Mouse (Mus musculus): Measurements from ENCODE around the gene Mitd1. TPM values are rescaled to one million over a fixed set of nuclear protein-coding genes. Genes with fewer than 3 reads are reported as not detected.

Gene Mitd1
- polyA plus RNA-seq, 1 experiment: 3.9 TPM

DNA sequence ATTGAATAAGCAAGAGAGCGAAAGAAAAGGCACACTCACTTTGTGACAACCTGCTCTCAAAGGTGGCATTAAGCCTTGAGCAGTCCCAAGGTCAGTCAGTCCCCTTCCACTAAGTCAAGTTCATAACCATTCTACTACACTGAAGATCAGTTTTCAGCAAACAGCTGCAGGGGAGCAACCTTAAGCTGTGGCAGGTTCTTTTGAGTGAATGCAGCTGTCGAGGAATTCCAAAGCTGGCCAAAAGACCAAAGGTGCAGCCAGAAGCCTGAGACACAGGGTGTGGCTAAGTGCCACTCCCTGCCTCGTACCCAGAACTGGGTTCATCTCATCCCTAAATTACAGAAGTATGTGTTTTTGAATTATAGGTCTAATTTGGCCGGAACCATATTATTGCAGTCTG is 9.6 kb upstream of the Mitd1 start:
- TF ChIP-seq MAX (IDR thresholded peaks at IDR 0.05; ENCODE audit: low read depth): no peak
- no peak for TF ChIP-seq TCF3 (IDR thresholded peaks at IDR 0.05; ENCODE audit: insufficient read length, low read depth)
- no peak for TF ChIP-seq REST (IDR thresholded peaks at IDR 0.05; ENCODE audit: insufficient read depth, insufficient read length)
- peak; percentile 61 for TF ChIP-seq TCF12 (IDR thresholded peaks at IDR 0.05; ENCODE audit: insufficient read depth, poor library complexity, severe bottlenecking)
- TF ChIP-seq E2F4 (IDR thresholded peaks at IDR 0.05; ENCODE audit: insufficient read depth): no peak
- TF ChIP-seq MYOD1 (IDR thresholded peaks at IDR 0.05; ENCODE audit: control insufficient read depth in 1 of 3, insufficient read length in 2 of 3, low read depth in 2 of 3): peak in 2 of 3 experiments; percentile 28 to 51
- no peak for TF ChIP-seq POLR2A (IDR thresholded peaks at IDR 0.05; ENCODE audit: insufficient read length, low read depth)
- TF ChIP-seq MYOG (IDR thresholded peaks at IDR 0.05; ENCODE audit: control insufficient read depth in 1 of 3, insufficient read depth in 1 of 3, insufficient read length in 2 of 3, low read depth in 2 of 3): peak in 1 of 3 experiments; percentile 78
- no peak for TF ChIP-seq USF1 (IDR thresholded peaks at IDR 0.05; ENCODE audit: low read depth)
- TF ChIP-seq SRF (IDR thresholded peaks at IDR 0.05; ENCODE audit: control insufficient read depth, insufficient read length, low read depth): no peak
- TF ChIP-seq POLR2AphosphoS2 (IDR thresholded peaks at IDR 0.05; ENCODE audit: insufficient read length, low read depth): no peak
- Histone ChIP-seq H3K36me3 (ENCODE audit: control insufficient read depth, insufficient read depth) (peaks cover 20% of the 10 kb centered on the region), H3K4me3 (no peak overlapping the region), H3K79me2 (ENCODE audit: control insufficient read depth, insufficient read depth) (no peaks in the 10 kb centered on the region), H3ac (ENCODE audit: control insufficient read depth, insufficient read length) (no peak overlapping the region), H3K27me3 (ENCODE audit: control insufficient read depth, insufficient read depth, insufficient read length) (no peaks in the 10 kb centered on the region), H3K4me2 (ENCODE audit: low read depth) (no peak overlapping the region)

DNA sequence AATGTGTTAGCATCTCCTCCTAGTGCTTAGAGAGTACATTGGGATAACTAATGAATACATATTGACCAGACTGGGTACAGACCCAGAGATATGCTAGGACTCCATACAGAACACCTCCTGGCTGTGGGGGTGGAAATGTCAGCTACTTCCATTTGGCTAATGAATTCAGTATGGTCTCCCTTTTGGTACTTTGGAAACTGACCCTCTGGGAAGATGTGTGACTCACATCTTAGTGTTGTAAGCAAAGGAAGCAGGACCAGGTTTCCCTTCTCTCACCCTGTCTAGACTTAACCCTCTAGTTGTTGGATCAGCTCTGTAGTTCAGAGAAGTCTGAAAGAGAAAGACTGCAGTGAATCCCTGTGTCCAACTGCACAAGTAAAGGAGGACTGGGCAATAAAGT is 4.4 kb upstream of the Mitd1 start:
- no peak overlapping the region for H3K4me3 ChIP-seq
- peaks cover 20% of the 10 kb centered on the region for H3K79me2 ChIP-seq (ENCODE audit: control insufficient read depth, insufficient read depth)
- TF ChIP-seq MYOG (IDR thresholded peaks at IDR 0.05; ENCODE audit: control insufficient read depth in 1 of 3, insufficient read depth in 1 of 3, insufficient read length in 2 of 3, low read depth in 2 of 3) (no peak), REST (IDR thresholded peaks at IDR 0.05; ENCODE audit: insufficient read depth, insufficient read length) (no peak), E2F4 (IDR thresholded peaks at IDR 0.05; ENCODE audit: insufficient read depth) (no peak), CEBPB (IDR thresholded peaks at IDR 0.05; ENCODE audit: insufficient read depth, poor library complexity, severe bottlenecking) (no peak), POLR2AphosphoS2 (IDR thresholded peaks at IDR 0.05; ENCODE audit: insufficient read length, low read depth) (no peak), TCF12 (IDR thresholded peaks at IDR 0.05; ENCODE audit: insufficient read depth, poor library complexity, severe bottlenecking) (no peak), MYOD1 (IDR thresholded peaks at IDR 0.05; ENCODE audit: control insufficient read depth in 1 of 3, insufficient read length in 2 of 3, low read depth in 2 of 3) (no peak), SRF (IDR thresholded peaks at IDR 0.05; ENCODE audit: control insufficient read depth, insufficient read length, low read depth) (no peak), USF1 (IDR thresholded peaks at IDR 0.05; ENCODE audit: low read depth) (no peak), POLR2A (IDR thresholded peaks at IDR 0.05; ENCODE audit: insufficient read length, low read depth) (no peak), MAX (IDR thresholded peaks at IDR 0.05; ENCODE audit: low read depth) (no peak), TCF3 (IDR thresholded peaks at IDR 0.05; ENCODE audit: insufficient read length, low read depth) (no peak)
- peaks cover 26% of the 10 kb centered on the region for H3K36me3 ChIP-seq (ENCODE audit: control insufficient read depth, insufficient read depth)
- H3ac ChIP-seq (ENCODE audit: control insufficient read depth, insufficient read length): no peak overlapping the region
- H3K4me2 ChIP-seq (ENCODE audit: low read depth): no peak overlapping the region
- no peaks in the 10 kb centered on the region for H3K27me3 ChIP-seq (ENCODE audit: control insufficient read depth, insufficient read depth, insufficient read length)

GRCm38 (mm10) chr1:37891400-37891799 is 1.2 kb upstream of the Mitd1 start:
- Histone ChIP-seq H3K4me3 (peak overlapping the region; percentile 91), H3K4me2 (ENCODE audit: low read depth) (peak overlapping the region; percentile 85), H3K27me3 (ENCODE audit: control insufficient read depth, insufficient read depth, insufficient read length) (no peaks in the 10 kb centered on the region), H3K36me3 (ENCODE audit: control insufficient read depth, insufficient read depth) (peaks cover 6% of the 10 kb centered on the region), H3ac (ENCODE audit: control insufficient read depth, insufficient read length) (no peak overlapping the region), H3K79me2 (ENCODE audit: control insufficient read depth, insufficient read depth) (peaks cover 26% of the 10 kb centered on the region)
- TF ChIP-seq CEBPB (IDR thresholded peaks at IDR 0.05; ENCODE audit: insufficient read depth, poor library complexity, severe bottlenecking) (no peak), USF1 (IDR thresholded peaks at IDR 0.05; ENCODE audit: low read depth) (no peak), MYOD1 (IDR thresholded peaks at IDR 0.05; ENCODE audit: control insufficient read depth in 1 of 3, insufficient read length in 2 of 3, low read depth in 2 of 3) (no peak), REST (IDR thresholded peaks at IDR 0.05; ENCODE audit: insufficient read depth, insufficient read length) (no peak), E2F4 (IDR thresholded peaks at IDR 0.05; ENCODE audit: insufficient read depth) (no peak), SRF (IDR thresholded peaks at IDR 0.05; ENCODE audit: control insufficient read depth, insufficient read length, low read depth) (no peak), TCF12 (IDR thresholded peaks at IDR 0.05; ENCODE audit: insufficient read depth, poor library complexity, severe bottlenecking) (no peak), POLR2AphosphoS2 (IDR thresholded peaks at IDR 0.05; ENCODE audit: insufficient read length, low read depth) (no peak), MYOG (IDR thresholded peaks at IDR 0.05; ENCODE audit: control insufficient read depth in 1 of 3, insufficient read depth in 1 of 3, insufficient read length in 2 of 3, low read depth in 2 of 3) (no peak), TCF3 (IDR thresholded peaks at IDR 0.05; ENCODE audit: insufficient read length, low read depth) (no peak), POLR2A (IDR thresholded peaks at IDR 0.05; ENCODE audit: insufficient read length, low read depth) (no peak), MAX (IDR thresholded peaks at IDR 0.05; ENCODE audit: low read depth) (no peak)

DNA sequence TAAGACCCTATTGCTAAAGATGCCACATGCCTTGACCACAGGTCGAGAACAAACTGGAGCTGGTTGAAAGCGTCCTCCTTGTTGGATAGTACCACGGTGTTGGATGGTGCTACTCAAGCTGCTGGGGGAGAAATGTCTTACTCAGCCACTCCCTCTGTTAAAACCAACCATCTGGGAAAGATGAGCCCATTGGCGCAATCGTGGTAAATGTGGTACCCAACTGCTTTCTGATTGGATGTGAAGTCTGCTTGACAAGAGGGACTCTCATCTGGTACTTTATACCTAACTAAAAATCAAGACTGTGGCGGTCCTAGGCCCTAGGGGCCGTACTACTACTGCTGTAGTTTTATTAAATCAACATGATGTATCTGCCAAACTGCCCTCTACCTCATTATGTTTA is 1.0 kb downstream of the Mitd1 start:
- peaks cover 26% of the 10 kb centered on the region for H3K79me2 ChIP-seq (ENCODE audit: control insufficient read depth, insufficient read depth)
- TF ChIP-seq POLR2AphosphoS2 (IDR thresholded peaks at IDR 0.05; ENCODE audit: insufficient read length, low read depth) (no peak), CEBPB (IDR thresholded peaks at IDR 0.05; ENCODE audit: insufficient read depth, poor library complexity, severe bottlenecking) (no peak), MYOD1 (IDR thresholded peaks at IDR 0.05; ENCODE audit: control insufficient read depth in 1 of 3, insufficient read length in 2 of 3, low read depth in 2 of 3) (no peak), TCF12 (IDR thresholded peaks at IDR 0.05; ENCODE audit: insufficient read depth, poor library complexity, severe bottlenecking) (no peak), E2F4 (IDR thresholded peaks at IDR 0.05; ENCODE audit: insufficient read depth) (no peak), USF1 (IDR thresholded peaks at IDR 0.05; ENCODE audit: low read depth) (no peak), TCF3 (IDR thresholded peaks at IDR 0.05; ENCODE audit: insufficient read length, low read depth) (no peak), SRF (IDR thresholded peaks at IDR 0.05; ENCODE audit: control insufficient read depth, insufficient read length, low read depth) (no peak), POLR2A (IDR thresholded peaks at IDR 0.05; ENCODE audit: insufficient read length, low read depth) (no peak), MYOG (IDR thresholded peaks at IDR 0.05; ENCODE audit: control insufficient read depth in 1 of 3, insufficient read depth in 1 of 3, insufficient read length in 2 of 3, low read depth in 2 of 3) (no peak), REST (IDR thresholded peaks at IDR 0.05; ENCODE audit: insufficient read depth, insufficient read length) (no peak)
- peak overlapping the region; percentile 94 for H3K4me2 ChIP-seq (ENCODE audit: low read depth)
- H3K27me3 ChIP-seq (ENCODE audit: control insufficient read depth, insufficient read depth, insufficient read length): no peaks in the 10 kb centered on the region
- H3K36me3 ChIP-seq (ENCODE audit: control insufficient read depth, insufficient read depth): peaks cover under 1% of the 10 kb centered on the region
- no peak overlapping the region for H3ac ChIP-seq (ENCODE audit: control insufficient read depth, insufficient read length)
- H3K4me3 ChIP-seq: peak overlapping the region; percentile 91

All from myocyte (in vitro differentiated cells).